Mouse (Mus musculus) bone marrow, adult 2 months (tissue): Measurements from ENCODE around the gene Creb1.

ENCODE experiments used
- CTCF ChIP-seq: fragments of 200-500 bp; IDR thresholded peaks from 2 replicates; pipeline ENCODE4 v1.5.1; 2011; ENCODE audit warnings: low read length, control low read depth; ENCODE audit not compliant: control insufficient read depth, insufficient read depth
- POLR2A ChIP-seq: fragments of 200-500 bp; IDR thresholded peaks from 2 replicates; pipeline ENCODE4 v1.6.1; 2011; ENCODE audit warnings: low read depth, mild to moderate bottlenecking, control low read depth, low read length, borderline replicate concordance; ENCODE audit not compliant: control insufficient read depth

- TF ChIP-seq CTCF: no peak
- no peak for TF ChIP-seq POLR2A
Observed at GRCm38 (mm10) chr1:64614311-64614710, 81.9 kb downstream of the Creb1 start.
